Mouse (Mus musculus) CH12.LX (cell line): ENCODE measurements around the gene Dusp2.

Source experiments
- CTCF ChIP-seq, 2 experiments: IDR thresholded peaks in 1 of 2; conservative IDR thresholded peaks in 1 of 2; 2 replicates each; pipeline ENCODE4 v1.5.1; 2011 to 2012; ENCODE audit warnings: low read depth in 2 of 2, low read length in 2 of 2, improper control_type of control experiment in 1 of 2, inconsistent platforms in 1 of 2, mild to moderate bottlenecking in 1 of 2, moderate library complexity in 1 of 2
- ELF1 ChIP-seq: IDR thresholded peaks from 2 replicates; pipeline ENCODE4 v1.6.1; 2014; ENCODE audit warnings: low read depth, mild to moderate bottlenecking, inconsistent platforms, low read length, improper control_type of control experiment
- EP300 ChIP-seq: IDR thresholded peaks from 2 replicates; pipeline ENCODE4 v1.6.1; 2011; ENCODE audit warnings: low read length, improper control_type of control experiment
- GABPA ChIP-seq: IDR thresholded peaks from 2 replicates; pipeline ENCODE4 v1.6.1; 2012; ENCODE audit warnings: low read depth, low read length, improper control_type of control experiment, inconsistent platforms; ENCODE audit not compliant: insufficient replicate concordance
- HCFC1 ChIP-seq: IDR thresholded peaks from 2 replicates; pipeline ENCODE4 v1.6.1; 2012; ENCODE audit warnings: low read depth, mild to moderate bottlenecking, inconsistent platforms, low read length, improper control_type of control experiment
- KAT2A ChIP-seq: IDR thresholded peaks from 2 replicates; pipeline ENCODE4 v1.6.1; 2012; ENCODE audit warnings: low read length, improper control_type of control experiment, inconsistent platforms; ENCODE audit not compliant: insufficient replicate concordance
- MXI1 ChIP-seq: IDR thresholded peaks from 2 replicates; pipeline ENCODE4 v1.6.1; 2011; ENCODE audit warnings: mild to moderate bottlenecking, low read depth, low read length, improper control_type of control experiment
- POLR2A ChIP-seq: IDR thresholded peaks from 2 replicates; pipeline ENCODE4 v1.6.1; 2011; ENCODE audit warnings: low read depth, mild to moderate bottlenecking, improper control_type of control experiment, low read length
- SIN3A ChIP-seq: IDR thresholded peaks from 2 replicates; pipeline ENCODE4 v1.6.1; 2012; ENCODE audit warnings: low read length, improper control_type of control experiment, inconsistent platforms
- TBP ChIP-seq: conservative IDR thresholded peaks from 2 replicates; pipeline ENCODE4 v1.6.1; 2011; ENCODE audit warnings: low read depth, low read length, improper control_type of control experiment
- TCF12 ChIP-seq: IDR thresholded peaks from 2 replicates; pipeline ENCODE4 v1.6.1; 2014; ENCODE audit warnings: low read depth, mild to moderate bottlenecking, inconsistent platforms, low read length, improper control_type of control experiment
- ZC3H11A ChIP-seq: IDR thresholded peaks from 2 replicates; pipeline ENCODE4 v1.6.1; 2012; ENCODE audit warnings: low read depth, mild to moderate bottlenecking, inconsistent platforms, low read length, improper control_type of control experiment

GRCm38 (mm10) chr2:127341159-127341558, 5.2 kb downstream of the Dusp2 start:
- TF ChIP-seq CTCF (conservative IDR thresholded peaks at IDR 0.05 in 1 of 2, IDR thresholded peaks at IDR 0.05 in 1 of 2; ENCODE audit: low read depth in 2 of 2, low read length in 2 of 2) = peak; percentile 91 to 97
- TF ChIP-seq POLR2A = no peak
- TF ChIP-seq EP300 = no peak
- no peak for TF ChIP-seq KAT2A
- no peak for TF ChIP-seq SIN3A
- TF ChIP-seq ZC3H11A = peak; percentile 98
- TF ChIP-seq ELF1 = no peak
- no peak for TF ChIP-seq TCF12
- TF ChIP-seq GABPA = no peak
- TF ChIP-seq TBP = no peak
- no peak for TF ChIP-seq MXI1
- TF ChIP-seq HCFC1 = no peak
